Mouse (Mus musculus) stomach, postnatal 0 days (tissue): ENCODE results near the gene Madd.

ENCODE experiments used
- CTCF ChIP-seq: IDR thresholded peaks from 2 replicates; pipeline ENCODE4 v1.5.1; 2016; ENCODE audit warnings: antibody characterized with exemption, low read depth, mild to moderate bottlenecking, moderate library complexity
- EP300 ChIP-seq: optimal IDR thresholded peaks from 2 replicates; pipeline ENCODE3; 2016; ENCODE audit warnings: antibody characterized with exemption

- TF ChIP-seq CTCF, result no peak
- no peak for TF ChIP-seq EP300
Measured at GRCm38 (mm10) chr2:91196577-91197001, 13.0 kb upstream of the Madd start.
